Mouse (Mus musculus): ENCODE results near the gene Zfp853.

The Zfp853 gene

GRCm38 (mm10) chr5:143293404-143293803 lies at the start of gene Zfp853:
Zfp853 (minus strand) TSS chr5:143293623.
- no peak for DNase-seq (ENCODE audit: low read depth, low spot score)

GRCm38 (mm10) chr5:143339603-143340002 lies 46.2 kb upstream of the Zfp853 start:
- DNase-seq (ENCODE audit: low read depth, low spot score), result no peak

- no peak for DNase-seq (ENCODE audit: low read depth, low spot score)
Measured at GRCm38 (mm10) chr5:143336559-143336958, 43.1 kb upstream of the Zfp853 start.

- no peak for DNase-seq (ENCODE audit: low read depth, low spot score)
Measured at GRCm38 (mm10) chr5:143335089-143335460, 41.7 kb upstream of the Zfp853 start.

- DNase-seq (ENCODE audit: low read depth, low spot score), result no peak
Measured at GRCm38 (mm10) chr5:143334418-143335088, 41.1 kb upstream of the Zfp853 start.

- DNase-seq (ENCODE audit: low read depth, low spot score), result no peak
Measured at GRCm38 (mm10) chr5:143333872-143334271, 40.4 kb upstream of the Zfp853 start.

GRCm38 (mm10) chr5:143328690-143329495 lies 35.5 kb upstream of the Zfp853 start, which contains the start of gene Zdhhc4:
Zdhhc4 (minus strand) TSS chr5:143329256.
- peak; percentile 73 for DNase-seq (ENCODE audit: low read depth, low spot score)

GRCm38 (mm10) chr5:143317288-143317610 lies 23.8 kb upstream of the Zfp853 start:
- no peak for DNase-seq (ENCODE audit: low read depth, low spot score)

- DNase-seq (ENCODE audit: low read depth, low spot score), result no peak
Measured at GRCm38 (mm10) chr5:143316605-143317287, 23.3 kb upstream of the Zfp853 start.

GRCm38 (mm10) chr5:143315514-143315888 lies 22.1 kb upstream of the Zfp853 start:
- DNase-seq (ENCODE audit: low read depth, low spot score), result no peak

- DNase-seq (ENCODE audit: low read depth, low spot score), result peak; percentile 75
Measured at GRCm38 (mm10) chr5:143314730-143315513, 21.5 kb upstream of the Zfp853 start, which contains the start of gene E130309D02Rik. E130309D02Rik (minus strand) TSS chr5:143315360.

GRCm38 (mm10) chr5:143314183-143314729 lies 20.8 kb upstream of the Zfp853 start:
- no peak for DNase-seq (ENCODE audit: low read depth, low spot score)

GRCm38 (mm10) chr5:143311886-143312285 lies 18.5 kb upstream of the Zfp853 start:
- peak; percentile 79 for DNase-seq (ENCODE audit: low read depth, low spot score)

GRCm38 (mm10) chr5:143309916-143310315 lies 16.5 kb upstream of the Zfp853 start:
- no peak for DNase-seq (ENCODE audit: low read depth, low spot score)

- no peak for DNase-seq (ENCODE audit: low read depth, low spot score)
Measured at GRCm38 (mm10) chr5:143308825-143309224, 15.4 kb upstream of the Zfp853 start.

- DNase-seq (ENCODE audit: low read depth, low spot score), result no peak
Measured at GRCm38 (mm10) chr5:143304251-143304650, 10.8 kb upstream of the Zfp853 start.

GRCm38 (mm10) chr5:143301296-143301695 lies 7.9 kb upstream of the Zfp853 start:
- DNase-seq (ENCODE audit: low read depth, low spot score), result no peak

- DNase-seq (ENCODE audit: low read depth, low spot score), result no peak
Measured at GRCm38 (mm10) chr5:143299686-143300085, 6.3 kb upstream of the Zfp853 start.

GRCm38 (mm10) chr5:143298391-143298790 lies 5.0 kb upstream of the Zfp853 start:
- no peak for DNase-seq (ENCODE audit: low read depth, low spot score)

- no peak for DNase-seq (ENCODE audit: low read depth, low spot score)
Measured at GRCm38 (mm10) chr5:143297986-143298385, 4.6 kb upstream of the Zfp853 start.

GRCm38 (mm10) chr5:143295330-143295729 lies 1.9 kb upstream of the Zfp853 start:
- no peak for DNase-seq (ENCODE audit: low read depth, low spot score)

Data from c-Kit-negative CD71-positive TER-119-positive erythroid progenitor cells, embryonic 14.5 days (primary cell).